Mouse (Mus musculus) embryonic facial prominence, embryonic 12.5 days (tissue): ENCODE data around the gene Atp5f1. TPM values are rescaled to one million over a fixed set of nuclear protein-coding genes. Genes with fewer than 3 reads are reported as not detected.

Source experiments
- ATAC-seq: fragments of 200-750 bp; cut with Nextera tagmentation; 2 replicates; pipeline ENCODE4 v1.8.0; 2017; ENCODE audit not compliant: insufficient number of reproducible peaks, insufficient read depth, low FRiP score, low TSS enrichment
- H3K27ac ChIP-seq: fragments of 300-500 bp; sonication (generic); 2 replicates; pipeline ENCODE4 v1.5.1; 2016; ENCODE audit warnings: mild to moderate bottlenecking
- H3K27me3 ChIP-seq: fragments of 300-500 bp; sonication (generic); 2 replicates; pipeline ENCODE4 v1.6.1; 2016; ENCODE audit warnings: mild to moderate bottlenecking, moderate library complexity
- H3K36me3 ChIP-seq: fragments of 300-500 bp; sonication (generic); 2 replicates; pipeline ENCODE4 v1.6.1; 2016; ENCODE audit warnings: mild to moderate bottlenecking
- H3K4me1 ChIP-seq: fragments of 300-500 bp; sonication (generic); 2 replicates; pipeline ENCODE4 v1.6.1; 2016
- H3K4me2 ChIP-seq: fragments of 300-500 bp; sonication (generic); replicated peaks from 2 replicates; pipeline ENCODE4 v1.6.1; 2016; ENCODE audit warnings: mild to moderate bottlenecking, moderate library complexity
- H3K4me3 ChIP-seq: fragments of 300-500 bp; sonication (generic); 2 replicates; pipeline ENCODE4 v1.5.1; 2016; ENCODE audit warnings: mild to moderate bottlenecking
- H3K9ac ChIP-seq: fragments of 300-500 bp; sonication (generic); 2 replicates; pipeline ENCODE4 v1.6.1; 2016; ENCODE audit warnings: mild to moderate bottlenecking, moderate library complexity
- H3K9me3 ChIP-seq: fragments of 300-500 bp; sonication (generic); 2 replicates; pipeline ENCODE4 v1.6.1; 2016; ENCODE audit warnings: mild to moderate bottlenecking, moderate library complexity
- WGBS: fragments of 180-500 bp; shearing (Covaris S2); methylation state at CpG from one replicate; pipeline ENCODE4 v1.1.7; 2016; 5-methylcytosine and 5-hydroxymethylcytosine counted together
- polyA plus RNA-seq: library from polyadenylated mRNA; unstranded; fragments of >200 nt; fragmentation: Nextera tagmentation; extraction: Ambion mirVana; gene quantifications from 2 replicates; pipeline ENCODE4 v1.2.1, GENCODE M21; 2016

The Atp5f1 gene
- polyA plus RNA-seq, 1 experiment from 2014 or later = 438 TPM

DNA sequence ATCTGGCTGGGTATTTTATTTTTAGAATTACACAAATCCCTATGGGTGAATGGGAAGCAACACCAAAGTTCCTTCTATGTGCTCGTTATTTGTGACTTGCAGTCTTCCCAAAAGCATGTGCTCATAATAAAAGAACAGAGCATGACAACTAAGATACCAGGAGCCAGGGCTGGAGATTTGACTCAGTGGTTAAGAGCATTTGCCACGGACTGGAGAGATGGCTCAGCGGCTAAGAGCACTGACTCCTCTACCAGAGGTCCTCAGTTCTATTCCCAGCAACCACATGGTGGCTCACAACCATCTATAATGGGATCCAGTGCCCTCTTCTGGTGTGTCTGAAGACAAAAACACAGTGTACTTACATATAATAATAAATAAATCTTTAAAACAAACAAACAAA, 63.1 kb downstream of the Atp5f1 start:
- no peaks in the 10 kb centered on the region for H3K36me3 ChIP-seq
- no peak overlapping the region for H3K9ac ChIP-seq
- WGBS = 85% methylated on average over 3 of the region's 3 CpGs
- no peaks in the 10 kb centered on the region for H3K9me3 ChIP-seq
- no peak overlapping the region for H3K27ac ChIP-seq
- no peak for ATAC-seq
- H3K4me1 ChIP-seq = peaks cover 25% of the 10 kb centered on the region; the same call in 1 of the 2 replicates
- H3K4me2 ChIP-seq = no peak overlapping the region
- no peaks in the 10 kb centered on the region for H3K27me3 ChIP-seq
- no peak overlapping the region for H3K4me3 ChIP-seq

DNA sequence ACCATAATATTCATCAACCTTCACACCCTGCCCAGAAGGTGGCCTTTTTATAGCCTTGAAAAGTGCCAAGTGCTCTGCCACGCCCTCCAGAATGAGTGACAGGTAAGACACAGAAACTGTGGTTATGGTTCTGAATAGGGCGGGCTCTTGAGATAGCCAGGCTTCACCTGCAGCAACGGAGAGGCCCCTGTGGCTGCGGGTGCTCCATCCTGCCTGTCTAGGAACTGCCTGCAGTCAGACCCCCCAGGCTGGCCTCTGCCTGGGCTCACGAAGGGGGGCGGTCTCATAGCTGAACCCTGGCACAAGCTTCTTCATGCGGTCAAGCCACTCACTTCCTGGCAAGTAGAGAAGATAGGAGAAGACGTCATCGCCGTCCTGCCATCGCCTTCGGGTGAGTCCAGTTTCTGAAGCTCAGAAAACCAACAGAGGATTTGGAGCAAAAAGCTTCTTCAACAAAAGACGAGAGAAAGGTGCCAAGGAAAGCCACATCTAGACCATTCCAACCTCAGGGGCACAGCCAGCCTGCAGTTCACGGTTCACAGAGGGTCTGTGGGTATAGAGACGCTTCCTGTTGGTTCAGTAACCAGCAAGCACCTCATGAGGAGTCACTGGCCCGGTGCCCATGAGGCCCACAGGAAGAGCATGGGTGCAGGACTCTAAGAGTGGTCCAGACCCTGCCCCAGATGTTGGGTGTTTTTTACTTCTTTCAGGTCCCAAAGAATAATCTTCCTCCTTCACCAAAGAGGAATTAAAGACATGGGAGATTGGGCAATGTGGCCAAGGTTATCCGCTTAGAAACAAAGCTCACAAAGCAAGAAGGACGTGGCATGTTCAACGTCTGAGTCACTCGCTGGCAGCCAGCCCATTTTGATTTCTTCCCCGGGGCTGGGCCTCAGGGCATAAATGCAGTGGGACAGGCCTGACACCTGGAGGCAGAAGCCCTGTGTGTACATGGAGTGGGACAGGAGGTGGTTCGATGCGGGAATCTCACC, 65.0 kb downstream of the Atp5f1 start:
- no peak overlapping the region for H3K27ac ChIP-seq
- H3K4me1 ChIP-seq = peaks cover 25% of the 10 kb centered on the region; the same call in 1 of the 2 replicates
- no peak overlapping the region for H3K4me2 ChIP-seq
- 81% methylated on average over 23 of the region's 23 CpGs for WGBS
- H3K36me3 ChIP-seq = no peaks in the 10 kb centered on the region
- H3K27me3 ChIP-seq = no peaks in the 10 kb centered on the region
- no peak overlapping the region for H3K4me3 ChIP-seq
- no peak overlapping the region for H3K9ac ChIP-seq
- no peaks in the 10 kb centered on the region for H3K9me3 ChIP-seq
- ATAC-seq = no peak

DNA sequence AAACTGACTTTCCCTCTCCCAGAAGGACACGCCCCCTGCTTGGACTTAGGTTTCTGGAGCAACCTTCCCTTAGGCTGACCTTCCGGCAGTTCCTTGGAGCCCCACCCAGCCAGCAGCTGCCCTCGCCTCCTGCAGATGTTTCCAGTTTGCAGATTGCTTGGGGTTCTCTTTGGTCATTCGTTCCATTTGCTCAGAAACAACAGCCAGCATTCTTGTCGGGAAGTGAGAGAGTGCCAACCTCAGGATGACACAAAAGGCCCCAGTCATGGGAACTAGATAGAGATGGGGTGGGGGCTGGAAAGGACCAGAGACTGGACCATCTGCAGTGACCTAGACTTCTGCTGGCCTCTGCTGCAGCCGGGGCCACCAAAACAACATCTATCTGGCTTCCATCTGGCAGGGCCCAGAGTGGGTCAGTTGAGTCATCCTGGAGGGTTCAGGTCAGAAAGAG, 65.9 kb downstream of the Atp5f1 start:
- Histone ChIP-seq H3K4me1 (peaks cover 25% of the 10 kb centered on the region; the same call in 1 of the 2 replicates), H3K4me2 (no peak overlapping the region), H3K9me3 (no peaks in the 10 kb centered on the region), H3K9ac (no peak overlapping the region), H3K27ac (no peak overlapping the region), H3K36me3 (no peaks in the 10 kb centered on the region), H3K4me3 (no peak overlapping the region), H3K27me3 (no peaks in the 10 kb centered on the region)
- WGBS = 19% methylated on average over 6 of the region's 6 CpGs
- ATAC-seq = no peak

Other genes starting within 250 kb of the Atp5f1 start
- gene Rap1a, start 158.8 kb downstream of the Atp5f1 start, polyA plus RNA-seq = 82.1 and 83.4 TPM in 2 replicates
- gene Adora3, start 89.2 kb downstream of the Atp5f1 start, polyA plus RNA-seq = 0.26 TPM in 1 of 2 replicates, not detected in the other
- gene Tmigd3, start 89.2 kb downstream of the Atp5f1 start, polyA plus RNA-seq = not detected in 2 replicates
- gene I830077J02Rik, start 27.4 kb downstream of the Atp5f1 start, polyA plus RNA-seq = 0.33 and 0.46 TPM in 2 replicates
- gene Wdr77, start 730 bp downstream of the Atp5f1 start, polyA plus RNA-seq = 114 and 127 TPM in 2 replicates
- gene Ovgp1, start 13.6 kb upstream of the Atp5f1 start, polyA plus RNA-seq = 1.6 and 1.9 TPM in 2 replicates
- gene Pifo, start 54.5 kb upstream of the Atp5f1 start, polyA plus RNA-seq = not detected in 2 replicates
- gene Chil5, start 72.7 kb upstream of the Atp5f1 start, polyA plus RNA-seq = not detected in 2 replicates
- gene Chia1, start 153.1 kb upstream of the Atp5f1 start, polyA plus RNA-seq = not detected in 2 replicates
- not detected in 2 replicates for gene Chil3, start 207.5 kb upstream of the Atp5f1 start, polyA plus RNA-seq